Mouse (Mus musculus) bone marrow, adult 2 months (tissue): ENCODE measurements around the gene Rnf149.

Experiments
- CTCF ChIP-seq: fragments of 200-500 bp; IDR thresholded peaks from 2 replicates; pipeline ENCODE4 v1.5.1; 2011; ENCODE audit warnings: low read length, control low read depth; ENCODE audit not compliant: control insufficient read depth, insufficient read depth
- POLR2A ChIP-seq: fragments of 200-500 bp; IDR thresholded peaks from 2 replicates; pipeline ENCODE4 v1.6.1; 2011; ENCODE audit warnings: low read depth, mild to moderate bottlenecking, control low read depth, low read length, borderline replicate concordance; ENCODE audit not compliant: control insufficient read depth

- TF ChIP-seq POLR2A (no peak), CTCF (no peak)
Observed at GRCm38 (mm10) chr1:39511775-39512174, 65.4 kb downstream of the Rnf149 start.
